Mouse (Mus musculus): ENCODE measurements around the gene Cd46. TPM values are rescaled to one million over a fixed set of nuclear protein-coding genes. Genes with fewer than 3 reads are reported as not detected.
A peak's percentile ranks its signal among the peaks of the same experiment; 100 is the strongest.

Cd46 gene
- total RNA-seq (2021), result 1 to 10 TPM; 5.9 TPM

DNA sequence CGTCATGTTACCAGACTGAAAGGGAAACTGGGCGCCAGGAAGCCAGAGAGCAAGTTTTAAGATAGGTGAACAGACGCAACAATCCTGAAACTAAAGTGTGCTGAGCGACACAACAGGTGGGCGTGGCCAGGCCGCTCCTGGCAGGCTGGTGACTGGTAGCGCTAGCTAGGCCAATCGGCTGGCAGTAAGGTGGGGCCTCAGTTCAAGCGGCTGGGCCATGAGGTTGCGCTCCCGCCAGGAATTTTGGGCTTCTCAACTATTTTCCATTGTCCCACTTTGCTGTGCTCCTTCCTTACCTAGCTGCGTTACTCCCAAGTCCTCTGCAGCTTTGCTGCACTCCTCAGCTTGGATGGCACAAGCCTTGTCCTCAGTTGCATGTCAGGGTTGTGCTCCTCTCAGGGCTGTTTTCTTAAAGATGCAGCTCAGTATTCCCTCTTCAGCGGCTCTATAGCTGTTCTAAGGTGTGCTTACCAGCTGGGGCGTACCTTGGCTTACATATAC, at the start of gene Cd46:
Gene Cd46, minus strand, starts transcription at position 30 of the 501 bp plus-strand sequence.
- intact Hi-C loops (cut with DNase I), result no loop called here
- peak; percentile 8 to 69 for DNase-seq (ENCODE audit: extremely low spot score in 1 of 2, low spot score in 2 of 2)

DNA sequence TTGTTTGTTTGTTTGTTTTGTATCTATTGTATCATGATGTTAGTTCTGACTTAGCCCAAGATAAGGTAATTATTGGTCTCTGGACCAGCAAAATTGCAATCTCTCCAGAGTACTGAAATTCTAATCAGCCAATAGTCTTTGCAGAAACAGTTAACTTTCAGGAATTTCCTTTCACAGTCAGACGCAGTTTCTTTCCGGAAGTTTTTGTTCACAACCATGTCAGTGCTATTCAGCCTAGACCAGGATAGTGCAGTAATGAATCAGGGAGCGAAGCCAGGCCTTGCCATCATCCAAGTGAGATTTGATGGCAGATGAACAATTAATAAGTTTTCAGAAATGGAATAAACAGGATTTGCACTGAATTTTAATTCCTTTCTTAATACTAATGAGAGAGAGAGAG, 40.0 kb upstream of the Cd46 start:
- intact Hi-C loops (cut with DNase I), result no loop called here

DNA sequence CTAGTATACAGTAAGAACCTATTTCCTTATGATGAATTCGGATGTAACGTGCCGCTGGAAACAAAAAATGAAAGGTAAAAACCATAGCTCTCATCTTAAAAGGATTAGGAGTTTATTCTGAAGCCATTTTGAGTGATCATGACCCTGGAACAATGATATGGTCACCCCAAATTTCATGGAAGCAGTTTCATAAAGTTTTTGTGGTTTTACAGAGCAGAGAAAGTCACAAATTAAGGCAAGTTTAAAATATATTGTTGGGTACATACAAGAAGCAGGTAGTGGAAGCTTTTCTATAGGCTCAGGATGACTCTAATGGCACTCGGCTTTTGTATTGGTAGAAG, 39.6 kb upstream of the Cd46 start:
- intact Hi-C loops (cut with DNase I), result no loop called here
- no peak for DNase-seq (ENCODE audit: extremely low spot score in 1 of 2, low spot score in 2 of 2)

More for the DNA sequence above, 40.0 kb upstream of the Cd46 start:
- no peak for DNase-seq (ENCODE audit: extremely low spot score in 1 of 2, low spot score in 2 of 2)

DNA sequence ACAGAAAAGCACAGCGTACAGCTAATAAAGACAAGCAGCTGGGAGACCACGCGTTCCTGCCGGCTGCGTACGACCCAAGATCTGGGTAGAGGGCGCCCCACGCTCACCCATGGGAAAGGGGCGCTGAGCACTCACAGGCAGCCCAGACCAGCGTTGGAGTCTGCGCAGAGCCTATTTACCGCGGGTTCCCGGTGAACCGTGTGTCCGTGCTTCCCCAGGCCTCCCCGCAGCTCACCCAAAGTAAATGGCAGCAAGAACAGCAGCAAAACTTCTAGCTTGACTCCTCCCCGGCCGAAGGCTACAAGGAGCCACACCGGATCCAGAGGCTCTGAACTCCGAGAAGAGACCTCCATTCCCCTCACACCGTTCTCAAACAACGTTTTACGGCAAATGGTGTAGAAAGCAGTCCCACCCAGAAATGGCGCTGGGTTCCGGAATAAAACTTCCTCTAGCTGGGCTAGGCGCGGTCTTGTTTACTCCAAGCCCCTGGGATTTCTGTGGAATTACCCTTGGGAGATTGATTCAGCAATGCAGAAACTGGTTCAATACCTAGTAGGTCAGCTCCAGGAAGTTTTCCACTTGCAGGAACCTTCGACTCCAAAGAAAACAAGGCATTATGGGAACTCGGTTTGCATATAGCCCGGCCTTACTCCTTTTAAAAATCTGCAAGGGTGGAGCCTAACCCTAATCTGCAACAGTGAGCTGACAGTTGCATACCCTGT, 39.1 kb upstream of the Cd46 start, which contains the start of gene Cr1l:
Gene Cr1l, minus strand, starts transcription at position 634 of the 722 bp plus-strand sequence.
- intact Hi-C loops (cut with DNase I), result no loop called here
- peak; percentile 87 to 93 for DNase-seq (ENCODE audit: extremely low spot score in 1 of 2, low spot score in 2 of 2)

DNA sequence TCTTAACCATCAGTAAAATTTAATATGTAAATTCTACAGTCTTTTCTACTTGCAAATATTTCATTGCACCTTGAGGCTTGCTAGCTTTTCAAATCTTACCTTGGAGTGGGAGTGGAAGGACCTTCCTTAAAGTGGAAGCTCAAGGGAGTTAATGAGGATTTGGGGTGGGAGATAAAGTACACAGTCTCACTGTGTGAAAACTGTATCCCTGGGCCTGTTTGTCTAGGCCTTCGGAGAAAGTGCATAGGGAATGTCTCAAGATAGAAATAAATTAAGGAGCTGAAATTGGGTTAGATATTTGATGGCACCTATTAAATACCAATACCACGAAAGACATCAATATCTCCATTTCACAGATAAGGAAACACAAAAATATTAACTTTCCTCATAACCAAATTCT, 38.4 kb upstream of the Cd46 start:
- no peak for DNase-seq (ENCODE audit: extremely low spot score in 1 of 2, low spot score in 2 of 2)
- intact Hi-C loops (cut with DNase I), result no loop called here

DNA sequence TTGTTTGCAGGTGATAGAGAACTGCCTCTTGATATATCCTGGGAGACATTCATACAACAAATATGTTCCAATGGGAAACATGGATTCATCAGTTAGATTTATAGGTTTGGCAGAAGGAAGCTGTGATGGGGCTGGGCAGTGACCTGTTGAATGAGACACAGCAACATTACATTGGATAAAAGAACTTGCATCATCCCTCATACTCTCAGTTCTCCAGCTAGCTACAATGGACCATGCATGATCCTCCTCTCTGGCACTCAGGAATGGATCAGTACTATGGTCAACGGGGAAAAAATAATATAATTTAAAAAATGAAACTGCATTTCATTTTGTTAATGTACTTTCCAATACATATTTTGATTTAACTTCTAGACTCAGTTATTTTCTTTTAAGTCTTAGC, 37.8 kb upstream of the Cd46 start:
- intact Hi-C loops (cut with DNase I), result no loop called here
- no peak for DNase-seq (ENCODE audit: extremely low spot score in 1 of 2, low spot score in 2 of 2)

DNA sequence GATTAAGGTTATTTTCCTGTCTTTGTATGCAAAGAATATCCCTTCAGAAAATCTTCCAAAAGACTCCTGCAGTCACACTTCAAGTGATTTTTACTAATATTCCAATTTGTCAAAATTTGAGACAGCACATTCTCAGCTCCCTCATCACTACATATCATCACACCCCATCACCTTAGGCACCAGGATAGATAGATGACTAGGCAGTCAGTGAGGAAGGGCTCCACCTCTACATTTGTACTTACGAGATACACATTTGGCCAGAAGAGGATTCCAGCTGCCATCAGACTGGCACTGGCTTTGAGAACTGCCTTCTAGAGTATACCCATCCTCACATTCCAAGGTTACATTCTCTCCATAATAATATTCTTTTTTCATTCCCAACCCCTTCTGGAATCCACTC, 22.4 kb upstream of the Cd46 start:
- intact Hi-C loops (cut with DNase I), result no loop called here
- no peak for DNase-seq (ENCODE audit: extremely low spot score in 1 of 2, low spot score in 2 of 2)

DNA sequence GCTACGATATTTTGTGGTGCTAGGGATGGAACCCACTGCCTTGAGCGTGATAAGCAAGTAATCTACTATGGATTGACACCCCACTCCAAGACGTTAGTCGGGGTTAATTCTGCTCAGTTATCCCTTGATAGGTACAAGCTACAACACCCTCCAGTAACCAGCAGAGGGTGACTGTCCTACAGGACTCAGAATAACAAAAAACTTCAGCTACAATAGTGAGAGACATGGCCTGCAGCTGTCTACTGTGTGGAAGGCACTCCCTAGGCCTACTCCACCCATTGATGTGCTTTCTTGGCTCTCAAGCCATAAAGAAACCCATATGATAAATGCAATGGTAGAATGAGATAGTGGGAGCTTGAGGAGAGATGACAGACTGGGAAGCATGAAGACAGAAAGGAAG, 21.6 kb upstream of the Cd46 start:
- intact Hi-C loops (cut with DNase I), result no loop called here
- DNase-seq (ENCODE audit: extremely low spot score in 1 of 2, low spot score in 2 of 2), result no peak

DNA sequence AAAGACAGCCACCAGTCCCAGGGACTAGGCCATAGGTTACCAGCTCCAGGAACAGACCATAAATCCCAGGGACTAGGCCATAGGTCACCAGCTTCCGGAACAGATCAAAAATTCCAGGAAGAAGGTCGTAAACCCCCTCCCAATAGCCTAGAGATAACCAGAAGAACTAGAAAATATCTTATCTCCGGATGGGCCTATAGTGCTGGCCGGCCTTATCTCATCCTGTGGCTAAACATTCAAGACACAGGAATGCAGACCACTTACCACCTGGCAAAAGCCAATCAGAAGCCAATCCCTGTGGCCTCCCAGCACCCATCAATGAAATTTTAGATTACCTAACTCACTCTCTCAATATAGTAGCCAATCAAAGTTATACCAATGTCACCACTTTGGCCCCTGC, 8.6 kb upstream of the Cd46 start:
- DNase-seq (ENCODE audit: extremely low spot score in 1 of 2, low spot score in 2 of 2), result no peak
- intact Hi-C loops (cut with DNase I), result no loop called here

DNA sequence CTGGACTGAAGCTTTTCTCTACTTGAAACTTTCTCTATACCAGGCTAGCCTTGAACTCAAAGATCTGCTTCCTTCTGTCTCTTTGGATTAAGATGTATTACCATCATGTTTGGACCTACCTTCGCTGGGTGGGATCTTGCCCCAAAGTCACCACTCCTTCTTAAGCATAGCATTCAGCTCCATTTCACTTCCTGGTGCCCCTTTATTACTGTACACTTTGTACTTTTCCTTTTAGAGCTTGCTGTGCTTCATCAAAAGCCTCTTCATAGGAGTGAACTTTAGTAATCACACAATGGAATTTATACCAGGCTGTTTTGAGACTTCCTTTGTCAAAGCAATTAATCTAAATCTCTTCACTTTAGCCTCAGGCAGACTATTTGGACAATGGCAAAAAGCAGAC, 6.0 kb upstream of the Cd46 start:
- intact Hi-C loops (cut with DNase I), result no loop called here
- DNase-seq (ENCODE audit: extremely low spot score in 1 of 2, low spot score in 2 of 2), result no peak

DNA sequence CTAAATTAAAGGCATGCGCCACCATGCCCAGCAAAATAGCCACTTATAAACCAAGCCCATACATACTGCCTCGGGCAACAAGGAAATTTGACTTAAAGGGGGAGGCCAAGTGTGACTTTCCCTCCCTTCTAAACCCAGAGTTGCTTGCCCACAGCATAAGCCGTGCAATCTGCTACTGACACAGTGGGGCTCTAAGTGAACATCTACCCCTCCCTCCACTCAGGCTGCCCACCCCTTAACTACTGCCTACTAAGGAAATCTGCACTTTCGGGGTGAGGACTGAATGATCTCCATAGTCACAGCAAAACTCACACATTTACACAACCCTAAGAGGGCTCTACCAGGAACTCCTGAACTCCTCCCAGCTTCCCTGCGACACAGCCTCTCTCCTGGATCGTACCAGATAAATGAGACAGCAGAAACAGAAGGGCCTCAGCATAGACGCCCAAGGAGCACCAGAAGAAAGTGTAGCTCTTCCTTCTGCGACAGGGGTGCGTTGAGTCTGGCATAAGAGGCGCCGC, 290 bp downstream of the Cd46 start:
- intact Hi-C loops (cut with DNase I), result no loop called here
- no peak for DNase-seq (ENCODE audit: extremely low spot score in 1 of 2, low spot score in 2 of 2)

DNA sequence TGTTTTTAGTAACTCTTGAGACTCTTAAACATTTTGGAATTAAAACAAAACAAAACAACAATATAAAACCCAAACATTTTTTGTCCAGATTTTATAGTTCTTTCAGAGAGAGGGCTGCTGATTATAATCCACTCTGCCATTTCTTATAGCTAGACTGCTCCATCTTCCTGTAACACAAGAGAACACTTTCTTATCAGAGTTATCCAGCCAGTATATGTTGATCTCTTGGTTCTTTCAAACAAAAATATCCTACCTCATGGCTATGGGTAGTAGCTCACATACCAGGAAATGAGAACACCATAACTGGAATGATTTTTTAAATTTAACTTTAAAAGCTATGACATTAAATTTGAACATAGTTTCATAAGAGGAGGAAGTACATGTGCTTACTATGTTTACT, 9.9 kb downstream of the Cd46 start:
- intact Hi-C loops (cut with DNase I), result no loop called here
- no peak for DNase-seq (ENCODE audit: extremely low spot score in 1 of 2, low spot score in 2 of 2)

DNA sequence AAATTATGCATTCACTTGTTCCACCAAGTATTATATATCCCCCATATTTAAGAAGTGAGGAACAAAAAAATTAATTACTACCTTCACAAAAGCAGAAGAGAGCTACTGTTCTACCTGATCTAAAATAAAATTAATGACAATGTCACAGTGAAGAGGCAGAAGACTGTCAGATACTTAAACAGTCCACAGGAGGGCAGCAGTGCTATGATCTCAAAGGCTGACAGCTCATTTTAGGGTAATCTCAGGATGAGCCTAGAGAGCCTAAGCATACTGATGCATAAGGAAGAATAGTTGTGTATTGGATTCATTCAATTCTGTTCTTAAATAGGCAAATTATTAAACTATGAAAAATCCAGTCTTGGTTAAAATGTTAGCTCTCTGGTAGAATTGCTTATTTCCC, 51.6 kb downstream of the Cd46 start:
- DNase-seq (ENCODE audit: extremely low spot score in 1 of 2, low spot score in 2 of 2), result peak in 1 of 2 experiments; percentile 45

DNA sequence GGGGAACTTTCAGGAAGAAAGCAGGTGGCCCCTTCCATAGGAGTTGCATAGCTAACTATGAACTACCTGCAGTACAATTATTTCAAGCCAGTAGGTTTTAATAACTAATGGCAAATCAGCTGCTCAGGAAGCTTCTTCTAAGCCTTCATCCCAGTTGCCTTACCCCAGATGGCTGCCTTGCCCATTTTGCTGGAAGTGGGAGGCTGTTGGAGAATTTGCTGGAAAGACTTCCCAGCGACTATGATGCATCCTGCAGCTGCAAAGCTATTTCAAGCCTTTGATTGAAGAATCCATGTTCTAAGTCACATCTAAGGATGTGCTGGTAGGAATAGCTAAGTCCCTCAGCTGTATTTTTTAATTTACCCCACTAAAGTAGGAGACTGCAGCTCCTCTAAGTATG, 53.7 kb downstream of the Cd46 start:
- DNase-seq (ENCODE audit: extremely low spot score in 1 of 2, low spot score in 2 of 2), result no peak
- intact Hi-C loops (cut with DNase I), result no loop called here

More for the DNA sequence above, 51.6 kb downstream of the Cd46 start:
- intact Hi-C loops (cut with DNase I), result no loop called here

DNA sequence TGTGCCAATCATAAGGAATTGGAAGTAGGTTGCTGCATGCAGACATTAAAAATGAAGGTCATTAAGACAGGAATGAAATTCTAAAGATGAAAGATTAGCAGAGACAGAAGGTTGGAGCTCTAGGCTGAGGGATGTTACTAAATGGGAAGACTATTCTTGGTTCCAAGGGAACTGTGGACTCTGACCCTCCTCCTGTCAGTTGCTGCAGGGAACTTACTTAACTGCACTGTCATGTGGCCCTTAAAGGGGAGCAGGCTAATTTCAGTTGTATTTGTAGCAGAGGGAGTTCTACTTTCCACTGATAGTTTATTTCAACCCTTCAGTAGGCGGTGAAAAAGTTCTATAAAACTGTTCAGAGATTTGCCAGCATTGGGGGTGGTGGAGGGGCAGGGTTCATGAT, 54.1 kb downstream of the Cd46 start:
- intact Hi-C loops (cut with DNase I), result no loop called here
- DNase-seq (ENCODE audit: extremely low spot score in 1 of 2, low spot score in 2 of 2), result no peak

DNA sequence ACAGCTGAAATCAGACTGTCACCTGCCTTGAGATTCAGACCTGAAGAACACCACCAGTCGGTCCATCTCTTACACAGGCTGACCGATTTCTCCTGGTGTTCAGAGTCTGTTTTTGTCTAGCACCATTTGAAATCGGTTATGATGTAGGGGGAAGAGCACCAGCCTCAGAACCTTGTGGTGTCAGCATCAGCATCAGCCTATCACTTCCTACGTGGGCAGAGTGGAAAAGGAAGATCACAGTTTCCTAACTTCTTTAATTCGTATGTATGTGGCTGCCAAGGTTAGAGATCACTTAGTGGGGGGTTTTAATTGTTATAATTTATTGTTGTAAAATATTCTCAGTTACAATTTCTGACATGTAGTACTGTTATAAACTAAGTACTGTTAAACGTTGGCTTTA, 54.6 kb downstream of the Cd46 start:
- DNase-seq (ENCODE audit: extremely low spot score in 1 of 2, low spot score in 2 of 2), result no peak
- intact Hi-C loops (cut with DNase I), result no loop called here

DNA sequence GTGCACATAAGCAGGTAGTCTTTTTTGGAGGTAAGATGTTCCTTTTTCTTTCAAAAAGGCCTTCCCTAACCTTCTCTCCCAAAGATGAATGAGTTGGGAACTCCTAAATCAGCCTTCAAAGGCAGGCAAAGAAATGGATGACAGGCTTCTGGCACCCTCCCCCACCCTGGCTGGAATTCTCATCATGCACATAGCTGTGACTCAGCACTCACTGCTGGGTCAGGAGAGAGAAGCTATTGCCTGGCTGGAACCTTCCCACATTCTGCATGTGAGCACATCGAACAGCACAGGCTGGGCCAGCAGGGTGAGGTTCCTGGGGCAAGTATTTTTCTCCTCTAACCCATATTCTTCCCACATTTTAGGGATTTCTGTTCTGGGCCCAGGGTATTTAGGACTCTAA, 58.1 kb downstream of the Cd46 start:
- intact Hi-C loops (cut with DNase I), result no loop called here
- peak in 1 of 2 experiments; percentile 47 for DNase-seq (ENCODE audit: extremely low spot score in 1 of 2, low spot score in 2 of 2)

DNA sequence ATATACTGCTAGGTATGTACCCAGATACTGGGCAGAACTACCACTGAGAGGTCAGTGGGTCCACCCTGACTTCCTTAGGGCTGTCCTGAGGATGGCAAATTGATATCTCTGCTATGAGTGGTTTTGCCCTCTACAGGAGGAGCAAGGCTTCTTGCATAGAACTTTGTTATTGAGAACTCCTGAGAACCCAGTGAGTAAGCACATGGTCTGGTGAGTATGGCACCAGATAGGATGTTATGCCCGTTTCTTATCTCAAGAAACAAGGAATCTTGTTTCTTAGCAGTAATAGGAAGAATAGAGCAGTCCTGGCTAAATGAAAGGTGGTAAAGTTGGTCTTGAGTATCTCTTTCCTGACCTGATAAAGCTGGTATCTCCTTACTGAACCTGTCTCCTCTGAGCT, 59.3 kb downstream of the Cd46 start:
- intact Hi-C loops (cut with DNase I), result no loop called here
- DNase-seq (ENCODE audit: extremely low spot score in 1 of 2, low spot score in 2 of 2), result no peak

DNA sequence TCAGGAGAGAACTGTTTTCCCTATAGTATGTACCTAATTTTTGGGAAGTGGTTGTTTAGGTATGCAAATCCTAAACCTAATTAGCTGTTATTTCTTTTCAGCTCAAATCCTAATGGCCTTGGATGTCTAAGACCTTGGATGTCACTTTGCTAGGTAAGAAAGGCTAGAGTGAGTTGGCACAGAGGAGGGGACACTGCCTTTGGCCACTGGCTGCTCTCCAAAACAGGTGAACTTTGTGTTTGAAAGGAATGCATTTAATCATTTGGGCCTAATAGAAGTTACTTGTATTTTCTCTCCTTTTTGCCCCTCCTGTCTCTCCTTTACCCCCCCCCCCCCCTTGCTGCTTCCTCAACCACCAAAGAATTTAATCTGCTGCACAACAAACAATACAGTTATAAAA, 60.3 kb downstream of the Cd46 start:
- DNase-seq (ENCODE audit: extremely low spot score in 1 of 2, low spot score in 2 of 2), result no peak
- intact Hi-C loops (cut with DNase I), result no loop called here

DNA sequence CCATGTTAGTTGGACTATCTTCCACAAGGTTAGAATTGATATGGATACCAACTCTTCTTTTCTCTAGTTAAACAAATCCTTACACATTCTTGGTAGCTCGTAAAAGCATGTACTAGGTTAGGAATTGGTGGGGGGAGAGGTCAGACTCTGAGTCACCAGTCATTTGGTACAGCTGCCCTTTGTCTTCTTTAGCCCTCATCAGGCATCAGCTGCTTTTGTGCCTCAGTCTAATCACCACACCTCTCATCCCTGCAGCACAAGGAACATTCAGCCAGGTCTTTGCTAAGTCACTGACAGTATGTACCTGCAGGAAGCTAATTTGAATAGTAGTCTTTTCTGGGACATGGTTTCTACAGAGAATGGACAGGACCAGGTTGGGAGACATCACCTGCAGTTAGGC, 64.5 kb downstream of the Cd46 start:
- intact Hi-C loops (cut with DNase I), result no loop called here
- no peak for DNase-seq (ENCODE audit: extremely low spot score in 1 of 2, low spot score in 2 of 2)

DNA sequence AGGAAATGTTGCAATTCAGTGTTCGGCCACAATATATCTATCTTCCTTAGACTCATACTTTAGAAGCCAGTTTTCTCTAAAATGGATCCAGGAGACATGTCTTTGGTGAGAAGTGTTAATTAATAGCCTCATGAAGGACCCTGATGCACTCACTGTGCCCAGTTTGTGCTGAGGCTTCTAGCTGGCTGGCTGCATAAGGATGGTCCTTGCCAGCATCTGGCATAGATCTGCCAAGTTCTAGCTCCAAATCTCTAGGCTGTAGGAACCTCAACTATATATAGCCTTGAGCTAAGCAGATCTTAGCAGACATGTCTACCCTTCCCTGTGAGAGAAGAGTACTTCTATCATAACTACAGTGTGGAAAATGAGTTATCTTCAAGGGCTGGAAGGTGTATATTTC, 68.2 kb downstream of the Cd46 start:
- intact Hi-C loops (cut with DNase I), result loop anchor here (5.0 kb wide), 1 partner anchor 47 kb away; no protein-coding TSS in a partner anchor

More for the DNA sequence above, 68.2 kb downstream of the Cd46 start:
- DNase-seq (ENCODE audit: extremely low spot score in 1 of 2, low spot score in 2 of 2), result no peak
